Mouse (Mus musculus) urinary bladder, postnatal 4 days (tissue): Measurements from ENCODE around the gene Ptgr2.
"Not testable (repeated sequence)": the region's sequence is repeated elsewhere in the genome, so short reads cannot be mapped to it uniquely, and the experiment has no call there.

Source experiments
- DNase-seq, 2 experiments: peaks; one replicate each; pipeline ENCODE4 v3.0.0; 2021 to 2022; ENCODE audit warnings: low spot score in 2 of 2

The Ptgr2 gene

GRCm38 (mm10) chr12:84304554-84304953 is 19.5 kb downstream of the Ptgr2 start:
- no peak for DNase-seq

DNA sequence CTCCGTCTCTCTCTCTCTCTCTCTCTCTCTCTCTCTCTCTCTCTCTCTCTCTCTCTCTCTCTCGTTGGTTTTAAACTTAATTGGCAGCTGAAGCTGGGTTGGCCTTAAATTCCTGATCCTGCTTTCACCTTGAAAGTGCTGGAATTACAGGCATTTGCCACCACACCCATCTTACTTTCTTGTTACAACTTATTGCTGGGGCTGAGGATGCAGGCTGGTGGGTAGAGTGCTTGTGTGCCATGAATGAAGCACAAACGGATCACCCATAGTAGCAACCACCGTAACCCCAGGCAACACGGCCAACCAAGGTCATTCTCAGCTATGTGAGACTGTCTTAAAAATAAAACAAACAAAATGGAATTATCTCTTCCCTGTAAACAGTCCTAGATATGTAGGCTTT is 26.3 kb downstream of the Ptgr2 start:
- no peak for DNase-seq

DNA sequence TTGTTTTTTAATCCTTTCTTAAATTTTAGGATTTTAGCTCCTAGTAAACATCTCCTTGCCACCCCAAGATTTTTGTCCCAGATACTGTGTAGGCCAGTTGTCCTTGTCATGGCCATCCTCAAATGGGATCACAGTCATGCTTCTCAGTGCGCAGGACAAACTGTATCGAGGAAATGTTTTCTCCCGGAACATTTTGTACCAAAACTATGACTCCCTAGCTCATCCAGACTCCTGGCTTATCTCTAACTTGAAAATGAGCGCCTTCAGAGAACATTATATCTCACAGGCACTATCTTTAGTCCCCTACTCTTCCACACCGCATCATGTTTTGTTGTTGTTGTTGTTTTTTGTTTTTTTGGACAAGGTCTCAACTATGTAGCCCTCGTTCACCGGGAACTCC is 31.0 kb downstream of the Ptgr2 start:
- DNase-seq = no peak

DNA sequence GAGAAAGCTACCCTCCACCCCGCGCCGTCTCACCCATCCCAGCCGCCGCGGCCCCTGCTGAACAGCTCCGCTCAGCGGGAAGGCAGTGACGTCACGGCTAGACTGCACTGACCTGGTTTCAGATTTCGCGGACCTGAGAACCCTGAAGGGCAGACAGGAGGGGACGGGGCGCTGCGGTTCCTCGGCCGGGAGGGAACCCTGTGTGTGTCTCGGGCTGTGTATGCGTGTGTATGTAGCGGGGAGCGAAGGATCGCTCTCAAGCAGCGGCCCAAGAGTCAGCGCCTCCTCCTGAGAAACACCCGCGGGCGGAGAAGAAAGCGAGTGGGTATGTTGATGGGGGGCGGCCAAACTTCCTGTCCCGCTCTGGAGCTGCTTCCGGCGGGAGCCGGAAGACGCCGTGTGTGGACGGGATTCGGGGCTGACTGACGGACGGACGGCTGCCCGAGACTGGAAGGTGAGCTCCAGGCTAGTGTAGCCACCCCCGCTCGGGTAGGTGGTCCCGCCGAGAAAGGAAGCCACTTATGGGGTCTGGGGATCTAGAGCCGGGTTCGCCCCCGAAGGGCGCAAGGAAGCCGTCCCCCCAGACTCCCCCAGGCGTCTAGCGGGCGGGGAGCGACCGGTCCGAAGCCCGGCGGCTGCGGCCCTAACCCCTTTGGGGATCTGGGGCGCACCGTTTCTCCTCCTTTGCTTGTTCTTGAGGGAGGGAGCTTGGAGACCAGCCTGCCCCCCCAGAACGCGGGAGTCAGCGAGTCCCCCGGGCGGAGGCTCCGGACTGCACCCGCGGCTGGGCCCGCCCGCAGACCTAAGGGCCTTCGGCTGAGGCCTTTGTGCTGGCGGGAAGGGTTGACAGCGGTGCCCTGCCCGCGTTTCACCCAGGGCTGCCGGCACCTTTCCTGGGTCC is 31.9 kb downstream of the Ptgr2 start, which contains the start of gene Zfp410:
Zfp410 (plus strand) TSS at position 132 of the 901 bp plus-strand sequence.
- DNase-seq = peak; percentile 76 to 83

GRCm38 (mm10) chr12:84327111-84327512 is 42.1 kb downstream of the Ptgr2 start:
- DNase-seq = no peak

- no peak for DNase-seq
These were observed 52.1 kb downstream of the Ptgr2 start for GRCm38 (mm10) chr12:84336963-84337625.

DNA sequence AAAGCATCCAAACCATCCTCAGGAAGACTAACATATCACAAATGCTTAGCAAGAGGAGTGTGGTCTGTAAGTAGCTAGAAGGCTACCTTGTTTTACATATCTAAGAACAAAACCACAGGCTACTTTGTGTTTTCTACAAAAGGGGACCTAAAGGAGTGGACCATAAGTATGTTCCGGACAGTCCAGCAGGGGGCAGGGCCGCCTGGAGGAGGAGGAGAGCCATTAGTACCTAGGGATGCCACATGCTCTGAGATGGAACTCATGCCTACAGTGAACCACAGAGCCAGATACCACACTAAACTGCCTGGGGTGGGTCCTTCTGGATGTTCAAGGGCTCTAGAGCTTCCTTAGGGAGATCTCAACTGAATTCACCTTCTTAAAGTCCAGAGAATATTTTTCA is 62.2 kb downstream of the Ptgr2 start:
- DNase-seq = no peak

DNA sequence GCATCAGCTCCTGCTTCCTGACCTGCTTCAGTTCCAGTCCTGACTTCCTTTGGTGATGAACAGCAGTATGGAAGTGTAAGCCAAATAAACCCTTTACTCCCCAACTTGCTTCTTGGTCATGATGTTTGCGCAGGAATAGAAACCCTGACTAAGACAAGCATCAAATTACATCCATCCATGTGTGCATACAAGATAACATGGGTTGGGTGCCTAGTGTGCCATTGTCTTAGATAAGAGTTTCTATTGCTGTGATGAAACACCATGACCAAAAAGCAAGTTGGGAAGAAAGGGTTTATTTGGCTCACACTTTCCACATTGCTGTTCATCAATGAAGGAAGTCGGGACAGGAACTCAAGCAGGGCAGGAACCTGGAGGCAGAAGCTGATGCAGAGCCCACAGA is 73.7 kb downstream of the Ptgr2 start:
- not testable (repeated sequence) for DNase-seq

- DNase-seq = peak; percentile 88 to 94
These were observed 76.8 kb downstream of the Ptgr2 start, which contains the start of the genes Coq6 and Fam161b for GRCm38 (mm10) chr12:84361555-84362489. TSS of gene Coq6 (plus strand) at chr12:84361657. TSS of gene Fam161b (minus strand) at chr12:84361833.

GRCm38 (mm10) chr12:84362872-84363271 is 77.8 kb downstream of the Ptgr2 start:
- no peak for DNase-seq

DNA sequence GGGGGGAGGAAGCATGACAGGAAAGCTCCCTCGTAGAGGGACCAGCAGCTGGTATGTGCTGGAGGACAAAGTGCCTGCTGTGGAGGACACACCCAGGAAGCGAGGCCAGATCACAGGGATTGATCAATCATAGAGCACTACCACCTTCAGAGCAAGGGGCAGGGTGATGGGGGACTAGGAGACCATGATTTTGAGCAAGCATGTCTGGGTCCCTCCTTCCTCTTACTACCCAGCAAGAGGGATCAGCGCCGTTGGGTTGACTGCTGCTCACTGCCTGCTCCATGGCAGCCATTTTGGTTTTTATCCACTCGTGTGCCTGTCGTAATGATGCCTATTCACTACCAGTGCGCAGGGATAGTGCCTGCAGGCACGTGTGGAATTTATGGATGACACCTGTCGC is 79.3 kb downstream of the Ptgr2 start:
- DNase-seq = no peak

- no peak for DNase-seq
These were observed 80.1 kb downstream of the Ptgr2 start for GRCm38 (mm10) chr12:84365137-84365536.
